Mouse (Mus musculus) heart, postnatal 4 days (tissue): ENCODE measurements around the gene Lbhd2. TPM values are rescaled to one million over a fixed set of nuclear protein-coding genes. Genes with fewer than 3 reads are reported as not detected.

Experiments
- DNase-seq: peaks from one replicate; pipeline ENCODE4 v3.0.0; 2021
- total RNA-seq, 2 experiments: library from RNA; stranded (reverse); gene quantifications; 2 replicates each; pipeline ENCODE4 v1.2.3; 2021

Lbhd2 gene
- total RNA-seq, 2 experiments from 2014 or later, result not detected

GRCm38 (mm10) chr12:111448931-111449705, 42.5 kb downstream of the Lbhd2 start:
- DNase-seq, result peak; percentile 54

DNA sequence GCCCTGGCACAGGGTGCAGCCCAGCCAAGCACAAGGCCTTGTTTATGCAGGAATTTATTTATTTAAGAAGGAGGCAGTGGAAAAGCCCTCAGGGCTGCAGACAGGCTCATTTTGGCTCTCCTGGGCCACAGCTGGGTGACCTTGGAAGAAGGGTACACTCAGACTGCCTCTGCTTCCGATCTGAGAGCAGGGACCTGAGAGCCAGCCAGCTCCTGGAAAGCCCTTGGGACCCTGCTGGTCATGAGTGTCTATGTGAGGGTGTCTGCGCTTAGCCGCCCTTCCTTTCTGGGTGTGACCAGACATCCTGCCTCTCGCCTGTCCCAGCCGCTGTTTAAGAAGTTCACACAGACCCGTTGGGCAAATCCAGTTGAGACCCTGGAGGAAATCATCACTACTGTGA, 43.8 kb downstream of the Lbhd2 start:
- DNase-seq, result peak; percentile 66

- DNase-seq, result no peak
Measured at GRCm38 (mm10) chr12:111451561-111451960, 45.0 kb downstream of the Lbhd2 start.

DNA sequence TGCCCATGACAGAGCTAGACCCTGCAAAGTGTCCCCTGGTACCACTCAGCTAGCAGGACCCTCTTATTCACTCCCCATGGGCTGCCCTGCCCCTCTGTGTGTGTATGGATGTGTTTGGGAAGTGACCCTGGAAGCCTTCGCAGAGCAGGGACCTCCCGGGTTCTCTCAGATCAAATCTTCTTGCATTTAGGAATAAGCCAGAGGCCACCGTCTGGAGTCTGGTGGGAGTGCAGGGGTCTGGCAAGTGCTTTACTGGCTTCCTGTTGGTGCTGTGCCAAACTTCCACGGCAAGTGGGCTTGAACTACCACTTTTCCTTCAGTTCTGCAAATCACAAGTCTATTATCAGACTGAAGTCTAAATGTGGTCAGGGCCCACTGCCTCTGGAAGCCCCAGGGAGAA, 47.4 kb downstream of the Lbhd2 start:
- peak; percentile 61 for DNase-seq

DNA sequence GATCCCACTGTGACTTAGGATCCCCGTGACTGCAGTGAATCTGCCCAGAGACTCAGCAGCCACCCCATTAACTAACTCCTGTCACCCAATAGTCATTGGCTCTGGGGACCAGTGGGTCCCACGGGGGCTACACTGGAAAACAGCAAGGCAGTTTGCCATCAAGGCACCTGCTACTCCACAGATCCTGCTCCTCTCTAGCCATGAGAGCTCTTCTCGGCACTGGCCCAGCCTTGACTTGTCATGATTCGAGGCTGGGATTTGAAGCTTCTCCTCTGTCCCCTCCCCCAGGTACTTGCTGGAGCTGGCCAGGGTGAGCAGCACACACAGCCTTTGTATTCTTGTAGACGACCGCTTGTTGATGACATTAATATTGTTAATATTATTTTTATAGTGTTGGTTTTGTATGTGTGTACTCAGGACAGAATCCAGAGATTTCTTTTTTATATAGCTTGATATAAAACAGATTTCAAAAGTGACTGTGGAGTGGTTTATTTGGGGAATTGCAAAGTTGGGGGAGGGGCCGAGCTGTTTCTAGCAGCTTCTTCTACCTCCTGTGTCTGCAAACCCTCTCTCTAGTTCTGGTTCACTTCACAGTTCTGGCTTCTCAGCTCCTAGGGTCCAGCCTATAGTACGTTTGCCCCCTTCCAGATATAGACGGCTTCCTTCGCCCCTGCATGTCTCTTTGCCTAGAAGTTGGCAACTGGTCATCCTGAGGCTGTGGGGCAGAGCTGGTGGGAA, 48.1 kb downstream of the Lbhd2 start:
- no peak for DNase-seq

DNA sequence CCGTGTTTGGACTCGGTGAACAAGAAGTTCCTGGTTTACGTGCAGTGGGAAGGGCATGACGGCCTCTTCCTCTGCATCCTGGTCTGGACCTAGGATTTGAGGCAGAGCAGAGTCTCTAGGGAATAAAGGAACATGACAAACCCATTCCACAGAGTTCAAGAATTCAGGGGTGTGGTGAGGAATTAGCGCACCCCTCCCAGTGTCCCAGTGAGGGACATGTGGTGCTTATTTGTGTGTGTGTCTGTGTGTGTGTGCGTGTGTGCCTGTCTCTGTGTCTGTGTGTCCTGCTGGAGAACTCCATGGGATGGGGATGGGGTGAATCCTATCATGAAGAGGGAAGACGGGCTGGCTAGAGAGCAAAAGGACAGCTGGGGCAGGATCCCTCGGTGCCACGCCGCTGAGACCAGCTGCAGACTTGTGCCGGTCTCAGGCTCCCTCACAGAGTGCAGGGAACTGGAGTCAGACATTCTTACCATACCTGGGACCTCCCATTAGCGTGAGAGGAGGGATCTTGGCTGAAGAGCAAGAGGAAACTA, 48.8 kb downstream of the Lbhd2 start:
- no peak for DNase-seq

- no peak for DNase-seq
Measured at GRCm38 (mm10) chr12:111455860-111456259, 49.3 kb downstream of the Lbhd2 start.

DNA sequence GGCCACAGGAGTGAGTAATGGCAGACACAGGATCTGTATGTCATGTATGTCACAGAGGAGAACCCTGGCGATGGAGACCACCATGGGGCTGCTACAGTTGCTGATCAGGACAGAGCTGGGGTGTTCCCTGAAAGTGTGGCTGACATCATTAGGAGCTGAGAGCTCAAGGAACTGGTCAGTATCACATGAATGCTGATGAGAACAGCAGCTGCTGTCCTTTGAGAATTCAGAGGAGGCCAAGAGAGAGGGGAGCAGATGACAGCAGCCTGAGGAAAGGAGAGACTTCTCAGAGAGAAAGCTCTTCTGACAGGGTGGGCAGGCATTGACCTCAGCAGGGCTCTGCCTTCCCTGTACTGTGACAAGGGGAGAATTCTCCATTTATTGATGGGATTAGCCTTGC, 51.1 kb downstream of the Lbhd2 start:
- no peak for DNase-seq

Other genes starting within 250 kb of the Lbhd2 start
- gene Traf3, start 240.4 kb upstream of the Lbhd2 start, total RNA-seq, result 10 to 100 TPM; 16.8 to 17.3 TPM
- gene 4930595D18Rik, start 222.3 kb upstream of the Lbhd2 start, total RNA-seq, result not detected
- gene Amn, start 135.7 kb upstream of the Lbhd2 start, total RNA-seq, result under 1 TPM in 1 of 2 experiments, not detected in 1; 0.43 TPM
- 100 to 1,000 TPM; 112 to 116 TPM for gene Cdc42bpb, start 29.1 kb upstream of the Lbhd2 start, total RNA-seq
- gene Exoc3l4, start 10.2 kb downstream of the Lbhd2 start, total RNA-seq, result 1 to 10 TPM; 7.3 to 8.7 TPM
- 10 to 100 TPM; 19.1 to 23.3 TPM for gene Tnfaip2, start 35.7 kb downstream of the Lbhd2 start, total RNA-seq
- 1 to 10 TPM in 1 of 2 experiments, under 1 TPM in 1; 0.88 to 1.6 TPM for gene Gm266, start 79.0 kb downstream of the Lbhd2 start, total RNA-seq
- gene Eif5, start 131.2 kb downstream of the Lbhd2 start, total RNA-seq, result 100 to 1,000 TPM; 240 to 258 TPM
- gene Mark3, start 167.7 kb downstream of the Lbhd2 start, total RNA-seq, result 10 to 100 TPM; 77.5 to 79.9 TPM